Mouse (Mus musculus) gastrocnemius, postnatal 36 days (tissue): ENCODE results near the gene Dnajc30. TPM values are rescaled to one million over a fixed set of nuclear protein-coding genes. Genes with fewer than 3 reads are reported as not detected.
A peak's percentile ranks its signal among the peaks of the same experiment; 100 is the strongest.
"Not testable (repeated sequence)": the region's sequence is repeated elsewhere in the genome, so short reads cannot be mapped to it uniquely, and the experiment has no call there.

Experiments
- DNase-seq, 2 experiments: peaks; one replicate each; pipeline ENCODE4 v3.0.0; 2022
- intact Hi-C: fragments of 180-260 bp; cut with DNase I; formaldehyde crosslinking; loops from one replicate; pipeline ENCODE4 v1.15.1; 2025
- total RNA-seq, 2 experiments: library from RNA; stranded (reverse); gene quantifications; 2 replicates each; pipeline ENCODE4 v1.2.3; 2021

Dnajc30 gene
- total RNA-seq, 2 experiments from 2014 or later: 25.4 to 27.3 TPM

DNA sequence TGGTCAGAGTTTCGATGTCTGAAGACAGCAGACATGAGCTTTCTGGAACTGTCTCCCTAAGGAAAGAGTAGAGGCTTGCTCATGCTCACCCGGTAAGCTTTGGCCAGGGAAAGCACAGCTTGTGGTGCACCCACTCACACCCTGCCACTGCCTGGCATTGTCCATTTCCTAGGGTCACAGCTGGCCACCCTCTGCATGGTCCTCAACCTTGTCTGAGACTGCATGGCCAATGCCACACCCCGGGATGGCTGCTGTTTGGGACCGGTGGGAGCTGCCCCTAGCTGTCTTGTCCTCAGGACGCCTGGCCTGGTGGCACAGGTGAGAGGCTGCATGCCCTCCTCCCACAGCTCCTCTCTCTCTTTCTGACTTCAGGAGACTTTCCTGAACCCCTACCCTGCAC, 15.5 kb upstream of the Dnajc30 start:
- intact Hi-C loops: no loop called here
- peak in 1 of 2 experiments; percentile 10 for DNase-seq

DNA sequence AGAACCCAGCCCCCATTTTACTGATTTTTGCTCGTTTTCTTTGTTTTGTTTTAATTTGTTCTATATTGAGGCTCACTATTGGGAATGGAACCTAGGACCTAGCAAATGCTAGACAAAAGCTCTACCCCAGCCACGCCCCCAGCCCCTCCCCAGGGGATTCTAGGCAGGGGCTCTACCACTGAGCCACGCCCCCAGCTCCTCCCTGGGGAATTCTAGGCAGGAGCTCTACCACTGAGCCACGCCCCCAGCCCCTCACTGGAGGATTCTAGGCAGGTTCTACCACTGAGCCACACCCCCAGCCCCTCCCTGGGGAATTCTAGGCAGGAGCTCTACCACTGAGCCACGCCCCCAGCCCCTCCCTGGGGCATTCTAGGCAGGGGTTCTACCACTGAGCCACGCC, 14.7 kb upstream of the Dnajc30 start:
- intact Hi-C loops, DNase-seq: not testable (repeated sequence)

DNA sequence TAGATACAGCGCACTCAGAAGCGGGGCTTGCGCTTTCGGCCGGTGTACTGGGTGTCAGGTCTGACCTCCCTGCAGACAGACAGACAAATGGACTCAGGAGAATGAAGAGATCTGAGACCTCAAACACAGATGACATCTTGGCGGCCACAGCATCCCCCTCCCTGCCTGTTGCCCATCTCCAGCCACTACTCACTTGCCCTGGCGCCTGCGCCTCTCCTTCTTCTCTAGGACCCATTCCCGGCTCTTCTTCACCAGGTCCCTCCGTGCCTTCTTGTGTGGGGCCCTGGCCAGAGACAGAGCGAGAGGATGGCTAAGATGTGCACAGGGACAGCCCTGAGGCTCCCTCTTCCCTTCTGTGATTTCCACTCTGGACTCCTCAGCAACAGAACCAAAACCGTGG, 10.6 kb upstream of the Dnajc30 start:
- no peak for DNase-seq
- intact Hi-C loops: no loop called here

DNA sequence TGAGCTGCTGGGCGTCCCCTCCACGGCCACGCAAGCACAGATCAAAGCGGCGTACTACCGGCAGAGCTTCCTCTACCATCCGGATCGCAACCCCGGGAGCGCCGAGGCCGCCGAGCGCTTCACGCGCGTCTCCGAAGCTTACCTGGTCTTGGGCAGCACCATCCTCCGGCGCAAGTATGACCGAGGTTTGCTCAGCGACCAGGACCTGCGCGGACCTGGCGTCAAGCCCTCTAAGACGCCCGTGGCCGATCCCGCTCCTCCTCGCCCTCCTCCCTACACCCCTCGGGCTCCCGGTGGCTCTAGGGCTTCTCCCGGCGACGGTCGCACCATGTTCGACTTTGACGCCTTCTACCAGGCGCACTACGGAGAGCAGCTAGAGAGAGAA, 372 bp downstream of the Dnajc30 start:
- no peak for DNase-seq
- intact Hi-C loops: no loop called here

DNA sequence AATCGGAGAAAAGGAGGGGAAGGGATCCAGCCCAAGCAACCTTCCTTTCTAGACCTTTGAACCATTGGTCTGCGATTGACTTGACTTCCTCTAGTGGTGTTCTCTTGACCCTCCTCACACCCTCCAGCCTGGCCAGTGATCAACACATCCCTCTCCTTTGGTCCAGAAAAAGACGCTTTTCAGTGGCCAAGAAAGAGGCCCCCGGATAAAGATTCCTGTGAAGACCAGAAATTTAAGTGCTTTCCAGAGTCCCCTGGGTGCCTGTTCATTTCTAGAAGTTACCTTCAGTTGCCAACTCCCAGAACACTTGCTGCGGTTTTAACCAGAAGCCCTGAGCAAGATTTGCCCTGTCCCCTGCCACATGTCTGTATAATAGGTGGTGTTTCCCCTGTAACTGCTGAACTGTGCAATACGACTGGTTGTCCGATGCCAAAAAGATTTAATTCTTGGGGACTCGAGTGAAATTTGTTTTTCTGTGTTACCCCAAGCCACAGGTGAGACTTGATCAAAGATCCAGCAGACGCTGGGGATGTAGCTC, 976 bp downstream of the Dnajc30 start, which contains the start of gene Bud23:
Gene Bud23 (minus strand): TSS at position 51 of the 538 bp plus-strand sequence.
- intact Hi-C loops, DNase-seq: not testable (repeated sequence)

DNA sequence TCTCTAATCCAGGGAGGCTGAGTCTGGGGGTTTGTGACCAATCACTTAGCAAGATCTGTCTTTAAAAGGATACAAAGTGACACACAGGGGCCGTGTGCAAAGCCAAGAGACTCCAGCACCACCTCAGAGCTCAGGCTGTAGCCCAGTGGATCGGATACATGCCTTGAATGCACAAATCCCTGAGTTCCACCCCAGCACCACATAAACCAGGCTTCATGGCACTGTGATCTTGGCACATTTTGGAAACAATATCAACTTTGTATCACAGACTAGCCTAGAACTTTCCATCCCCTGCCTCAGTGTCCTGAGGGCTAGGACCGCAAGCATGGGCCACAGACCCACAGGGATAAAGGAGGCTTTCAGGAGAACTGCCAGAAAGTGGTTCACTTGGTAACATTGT, 2.0 kb downstream of the Dnajc30 start:
- intact Hi-C loops: no loop called here
- no peak for DNase-seq

DNA sequence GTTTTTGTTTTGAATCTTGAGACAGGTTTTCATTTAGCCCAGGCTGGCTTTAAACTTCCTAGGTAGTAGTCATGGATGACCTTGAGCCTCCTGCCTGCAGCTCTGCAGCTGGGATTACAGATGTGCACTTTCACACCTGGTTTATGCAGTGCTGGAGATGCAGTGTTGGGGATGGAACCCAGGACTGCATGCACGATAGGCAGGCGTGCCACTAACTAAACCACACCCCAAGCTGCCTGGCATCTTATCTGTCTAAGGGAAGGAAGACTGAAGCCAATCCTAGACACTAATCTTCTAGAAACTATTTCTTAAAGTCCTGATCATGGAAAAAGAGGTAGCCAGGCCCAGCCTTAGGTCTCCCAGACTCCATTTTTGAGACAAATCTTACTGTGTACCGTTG, 6.4 kb downstream of the Dnajc30 start:
- intact Hi-C loops: loop anchor here (5.0 kb wide), 1 partner anchor 48 kb away; the partner anchor contains the start of gene Stx1a
- DNase-seq: no peak

DNA sequence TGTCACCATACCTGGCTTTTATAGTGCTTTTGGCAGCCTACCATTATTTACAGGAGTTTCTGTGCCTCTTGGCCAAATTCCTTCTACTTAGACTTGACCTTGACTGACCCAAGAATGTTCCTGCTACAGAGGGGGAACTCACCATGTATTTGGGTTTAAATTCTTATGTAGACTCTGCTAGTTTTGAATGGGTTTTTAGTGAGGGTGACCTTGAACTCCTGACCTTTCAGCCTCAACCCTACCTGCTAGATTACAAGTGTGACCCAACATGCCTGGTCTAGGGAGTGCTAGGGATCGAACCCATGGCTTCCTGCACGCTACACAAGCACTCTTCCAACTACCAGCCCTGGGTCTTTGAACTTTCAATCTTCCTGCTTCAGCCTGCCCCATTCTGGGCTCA, 8.1 kb downstream of the Dnajc30 start:
- intact Hi-C loops: loop anchor here (5.0 kb wide), 1 partner anchor 50 kb away; the partner anchor contains the start of gene Stx1a
- DNase-seq: no peak

DNA sequence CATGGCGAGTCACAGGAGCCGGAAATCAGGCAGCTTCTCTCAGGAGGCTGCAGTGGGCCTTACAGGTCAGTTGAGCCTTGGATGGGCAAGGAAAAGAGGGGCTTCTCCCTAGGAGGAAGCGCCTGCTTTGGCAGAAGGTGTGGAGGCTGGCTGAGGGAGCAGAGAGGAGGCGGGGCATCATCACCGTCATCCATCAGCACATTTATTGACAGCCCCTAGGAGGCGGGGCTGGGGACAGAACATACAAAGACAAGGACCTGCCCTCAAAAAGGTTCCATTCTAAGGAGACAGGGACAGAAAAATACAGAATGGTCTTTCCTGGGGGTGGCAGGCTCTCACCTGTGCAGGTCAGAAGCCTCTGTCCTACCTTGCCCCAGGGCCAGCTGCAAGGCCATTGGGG, 8.7 kb downstream of the Dnajc30 start:
- intact Hi-C loops: loop anchor here (5.0 kb wide), 1 partner anchor 50 kb away; the partner anchor contains the start of gene Stx1a
- no peak for DNase-seq

DNA sequence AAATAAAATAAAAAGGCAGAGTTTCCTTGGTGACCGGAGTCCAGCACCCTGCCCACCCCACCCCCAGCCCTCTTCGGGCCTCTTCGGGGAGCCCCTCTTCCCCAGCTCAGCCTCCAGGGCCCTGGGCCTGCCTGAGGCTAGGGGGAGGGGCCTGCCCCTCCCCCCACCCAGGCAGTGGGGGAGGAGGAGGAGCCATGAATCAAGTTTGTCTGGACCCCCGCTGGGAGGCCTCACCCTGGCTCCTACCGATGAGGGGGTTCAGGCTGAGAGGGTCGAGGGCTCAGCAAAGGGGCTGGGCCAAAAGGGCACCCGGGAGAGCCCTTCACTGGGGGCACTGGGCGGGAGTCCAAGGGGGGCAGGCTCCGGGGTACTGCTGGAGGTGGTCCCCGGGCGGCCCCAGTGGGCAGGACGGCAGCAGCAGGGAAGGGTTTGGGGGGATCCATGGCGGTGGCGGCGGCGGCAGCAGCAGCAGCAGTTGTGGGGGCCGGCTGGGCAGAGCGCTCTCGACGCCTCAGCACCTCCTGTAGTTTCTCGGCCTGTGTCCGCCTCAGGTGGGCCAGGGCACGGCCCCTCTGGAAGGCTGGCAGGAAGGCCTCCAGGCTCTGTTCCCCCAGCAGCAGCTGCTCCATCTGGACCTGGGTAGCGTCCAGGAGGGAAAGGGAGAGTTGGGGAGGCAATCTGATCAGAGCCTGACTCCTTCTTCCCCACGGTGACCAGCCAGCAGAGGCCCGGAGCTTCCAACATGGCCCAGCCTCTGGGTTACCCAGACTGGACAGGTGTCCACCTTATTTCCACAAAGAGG, 9.5 kb downstream of the Dnajc30 start:
- intact Hi-C loops: loop anchor here (5.0 kb wide), 1 partner anchor 51 kb away; the partner anchor contains the start of gene Stx1a
- no peak for DNase-seq

DNA sequence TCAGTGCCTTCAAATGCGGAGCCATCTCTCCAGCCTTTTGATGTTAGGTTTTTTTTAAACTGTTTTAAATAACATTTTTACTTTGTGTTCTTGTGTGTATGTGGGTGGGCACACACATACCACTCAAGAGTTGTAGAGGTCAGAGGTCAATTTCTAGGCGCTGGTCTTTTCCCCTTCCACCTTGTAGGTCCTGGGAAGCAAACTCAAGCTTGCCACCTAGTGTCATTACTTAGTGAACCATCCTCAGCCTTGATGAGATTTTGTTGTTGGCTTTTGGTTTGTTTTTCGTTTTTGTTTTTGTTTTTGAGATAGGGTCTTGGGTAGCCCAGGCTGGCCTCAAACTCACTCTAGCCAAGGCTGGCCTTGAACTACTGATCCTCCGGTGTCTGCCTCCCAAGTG, 11.7 kb downstream of the Dnajc30 start:
- intact Hi-C loops: no loop called here

DNA sequence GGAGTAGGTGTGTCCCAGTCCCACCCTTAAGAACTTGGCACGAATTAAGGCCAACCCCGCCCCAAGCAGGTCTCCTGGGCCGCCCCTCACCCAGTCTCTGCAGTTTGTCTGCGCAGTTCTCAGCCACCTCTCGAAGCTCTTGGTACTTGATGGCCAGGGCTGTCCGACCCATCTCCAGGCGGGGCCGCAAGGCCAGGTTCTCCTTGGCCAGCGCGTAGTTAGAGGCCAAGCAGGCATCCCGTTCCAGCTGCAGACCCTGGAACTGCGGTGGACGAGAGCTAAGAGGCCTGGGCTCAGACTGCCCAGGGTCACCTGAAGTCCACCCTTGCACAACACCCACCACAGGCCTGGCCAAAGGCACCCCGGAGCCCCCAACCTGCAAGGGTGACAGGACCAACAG, 12.4 kb downstream of the Dnajc30 start:
- intact Hi-C loops: no loop called here
- DNase-seq: no peak

More for the DNA sequence above, 11.7 kb downstream of the Dnajc30 start:
- DNase-seq: no peak

DNA sequence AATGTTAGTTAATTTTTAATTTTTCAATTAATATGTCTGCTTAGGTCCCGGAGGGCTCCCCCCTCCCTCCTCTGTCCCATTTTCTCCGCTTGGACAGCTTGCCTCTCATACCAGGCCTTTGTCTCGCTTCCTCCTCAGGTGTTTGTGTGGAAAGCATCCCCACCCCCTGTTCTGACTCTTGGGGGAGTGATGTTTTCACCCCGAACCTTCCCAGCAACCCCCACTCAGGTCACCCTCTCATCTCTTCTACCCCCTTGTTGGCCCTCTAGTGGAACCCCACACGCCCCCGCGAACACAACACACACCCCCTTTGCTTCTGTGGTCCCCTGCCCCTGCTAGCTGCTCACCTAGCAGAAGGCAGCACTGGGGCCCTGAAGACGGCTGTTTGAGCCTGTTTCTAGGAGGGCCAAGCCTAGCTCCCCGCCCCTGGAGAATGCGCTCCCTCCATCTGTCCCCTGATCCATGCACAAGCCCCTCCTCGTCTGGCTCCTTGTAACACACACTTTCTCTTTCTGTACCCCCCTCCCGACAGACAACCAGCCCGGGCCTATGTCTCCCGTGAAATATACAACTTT, 13.0 kb downstream of the Dnajc30 start:
- DNase-seq: no peak
- intact Hi-C loops: no loop called here

DNA sequence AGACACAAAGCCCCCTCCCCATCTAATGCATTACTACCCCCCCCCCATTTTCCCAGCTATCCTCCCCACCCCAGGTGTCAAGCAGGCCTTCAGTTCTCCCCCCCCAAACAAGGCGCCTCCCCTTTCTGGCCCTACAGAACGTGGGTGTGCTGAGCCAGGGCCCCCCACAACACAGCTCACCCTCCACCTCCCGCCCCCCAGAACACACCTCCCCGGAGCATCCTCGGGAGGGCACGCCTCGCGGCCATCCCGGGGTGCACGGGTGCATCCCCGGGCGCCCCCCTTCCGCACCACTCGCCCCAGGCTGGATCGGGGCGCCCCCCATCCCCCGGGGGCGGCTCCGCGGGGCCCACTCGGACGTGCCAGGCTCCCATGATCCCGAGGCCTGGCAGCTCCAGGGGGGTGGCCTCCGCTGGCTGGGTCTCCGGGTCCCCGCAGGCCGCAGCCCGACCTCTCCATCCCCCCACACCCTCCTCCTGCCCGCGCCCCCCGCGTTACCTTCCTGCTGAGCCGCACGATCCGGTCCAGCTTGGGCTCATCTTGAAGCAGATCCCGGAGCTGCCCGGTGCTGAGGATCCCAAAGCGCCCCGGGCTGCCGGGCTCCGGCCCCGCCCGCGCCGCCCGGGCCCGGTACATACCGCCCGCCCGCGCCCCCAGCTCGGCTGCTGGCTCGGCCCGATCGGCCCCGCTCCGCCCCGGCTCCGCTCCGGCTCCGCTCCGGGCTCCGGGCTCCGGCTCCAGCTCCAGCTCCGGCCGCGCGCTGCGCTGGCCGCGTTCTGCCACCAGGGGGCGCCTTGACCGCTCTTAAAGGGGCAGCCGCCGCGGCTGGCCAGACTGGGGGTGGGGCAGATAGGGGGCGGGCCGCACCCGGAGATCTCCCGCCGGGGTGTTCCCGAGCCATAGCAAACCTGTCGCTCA, 13.8 kb downstream of the Dnajc30 start, which contains the start of gene Vps37d:
Gene Vps37d (minus strand): TSS at position 703 of the 918 bp plus-strand sequence.
- intact Hi-C loops: no loop called here

DNA sequence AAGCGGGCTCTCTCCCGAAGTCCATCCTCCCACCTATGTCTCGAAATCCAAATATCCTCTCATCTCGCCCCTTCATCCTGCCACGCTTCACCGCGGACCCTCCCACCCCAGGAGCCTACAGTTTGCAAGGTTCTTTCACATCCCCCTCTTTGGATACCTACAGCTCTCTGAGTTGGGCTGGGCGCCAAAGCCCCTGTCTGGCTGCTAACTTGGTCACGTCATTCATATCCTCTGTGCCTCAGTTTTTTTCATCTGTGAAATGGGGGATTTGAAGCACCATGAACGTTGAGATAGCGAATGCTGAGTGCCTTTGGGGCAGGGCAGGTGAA, 14.4 kb downstream of the Dnajc30 start:
- DNase-seq: no peak
- intact Hi-C loops: no loop called here

More for the DNA sequence above, 13.8 kb downstream of the Dnajc30 start, which contains the start of gene Vps37d:
- DNase-seq: peak; percentile 91 to 94

DNA sequence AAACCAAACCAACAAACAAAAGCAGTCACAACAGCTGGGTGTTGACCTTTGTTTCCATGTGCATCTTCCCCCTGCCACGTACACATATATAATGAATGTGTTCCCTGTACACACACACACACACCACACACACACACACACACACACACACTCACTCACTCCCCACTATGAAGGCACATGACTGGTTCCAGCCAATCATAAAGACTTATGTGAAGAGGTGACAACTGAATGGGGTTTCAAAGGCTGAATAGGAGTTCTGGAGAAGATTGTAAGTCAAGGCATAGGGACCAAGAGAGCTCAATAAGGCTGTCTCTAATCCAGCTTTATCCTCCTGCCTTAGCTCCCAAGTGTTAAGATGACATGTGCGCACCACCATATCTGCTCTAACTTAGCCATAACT, 15.6 kb downstream of the Dnajc30 start:
- no peak for DNase-seq
- intact Hi-C loops: no loop called here

DNA sequence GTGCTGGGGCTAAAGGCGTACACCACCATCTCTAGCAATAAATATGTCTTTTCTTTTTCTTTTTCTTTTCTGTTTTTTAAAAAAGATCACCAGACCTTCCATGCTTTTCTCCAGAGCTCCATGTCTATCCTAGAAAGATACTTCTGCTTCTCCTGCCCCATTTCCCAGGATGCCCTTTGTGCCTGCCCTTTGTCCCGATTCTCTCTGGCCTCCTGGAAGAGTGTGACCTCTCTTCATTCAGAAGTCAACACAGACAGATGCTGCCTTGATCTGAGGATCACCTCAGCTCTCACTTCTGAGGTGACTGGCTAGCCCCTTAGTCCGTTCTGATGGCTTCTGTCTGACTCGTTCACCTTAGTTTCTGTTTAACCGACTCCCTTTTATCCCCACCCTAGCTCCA, 16.5 kb downstream of the Dnajc30 start:
- intact Hi-C loops: no loop called here
- DNase-seq: no peak

DNA sequence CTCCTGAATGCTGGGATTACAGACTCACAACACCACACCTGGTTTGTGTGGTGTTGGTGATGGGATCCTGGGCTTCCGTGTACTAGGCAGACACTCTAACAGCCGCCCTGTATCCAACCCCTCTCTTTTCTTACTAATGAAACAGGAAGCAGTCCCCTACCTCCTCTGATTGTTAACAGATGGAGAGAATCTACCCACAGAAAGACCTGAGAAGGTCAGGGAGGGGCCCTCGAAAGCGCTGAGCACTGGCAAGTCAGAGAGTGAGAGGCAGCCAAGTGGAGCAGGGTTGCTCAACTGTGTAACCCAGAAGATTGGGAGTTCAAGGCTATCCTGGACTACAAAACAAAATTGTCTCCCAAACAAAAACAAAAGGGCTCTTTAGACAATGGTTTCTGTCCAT, 22.9 kb downstream of the Dnajc30 start:
- DNase-seq: no peak
- intact Hi-C loops: no loop called here

DNA sequence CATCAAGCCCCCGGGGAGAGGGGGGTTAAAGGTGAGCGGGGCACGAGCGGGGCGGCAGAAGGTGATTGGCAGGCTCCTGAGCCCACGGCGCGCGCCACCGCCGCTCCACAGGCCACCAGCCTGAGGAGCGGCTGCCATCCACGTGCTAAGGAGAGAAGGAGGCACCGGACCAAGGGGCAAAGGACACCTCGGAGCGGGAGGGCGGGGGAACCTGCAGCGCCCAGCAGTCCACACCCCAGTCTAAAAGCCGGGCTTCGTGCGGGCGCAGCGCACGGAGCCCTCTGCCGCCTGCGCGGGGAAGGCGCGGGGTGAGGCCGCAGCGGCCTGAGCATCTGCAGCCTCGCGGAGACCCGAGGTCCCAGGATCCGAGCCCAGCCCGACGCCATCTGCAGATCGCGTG, 25.7 kb downstream of the Dnajc30 start, which contains the start of gene Mlxipl:
Gene Mlxipl (plus strand): TSS at position 238 of the 400 bp plus-strand sequence.
- no peak for DNase-seq
- intact Hi-C loops: no loop called here

DNA sequence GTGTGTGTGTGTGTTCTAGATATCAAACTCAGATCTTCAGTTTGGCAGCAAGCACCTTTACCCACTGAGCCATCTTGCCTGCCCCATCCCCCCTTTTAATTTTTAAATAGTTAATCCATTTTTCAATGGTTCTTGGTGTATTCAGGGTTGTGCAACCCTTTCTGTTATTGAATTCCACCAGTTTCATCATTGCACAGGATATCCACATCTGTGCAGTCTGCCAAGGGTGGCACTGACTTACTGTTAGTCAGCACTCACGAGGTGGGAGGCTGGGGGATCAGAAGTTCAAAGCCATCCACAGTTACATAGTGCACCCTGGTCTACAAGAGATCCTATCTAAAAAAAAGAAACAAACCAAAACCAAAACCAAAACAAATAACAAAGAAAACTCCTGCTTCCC, 37.0 kb downstream of the Dnajc30 start:
- intact Hi-C loops: loop anchor here (5.0 kb wide), 1 partner anchor 84 kb away; no protein-coding TSS in a partner anchor
- DNase-seq: no peak
